Mouse (Mus musculus) ovary, adult 18-20 months (tissue): Measurements from ENCODE around the gene Prim2.

ENCODE experiments used
- DNase-seq: peaks from one replicate; pipeline ENCODE4 v3.0.0; 2022; ENCODE audit warnings: low spot score, mixed read lengths

The Prim2 gene

DNA sequence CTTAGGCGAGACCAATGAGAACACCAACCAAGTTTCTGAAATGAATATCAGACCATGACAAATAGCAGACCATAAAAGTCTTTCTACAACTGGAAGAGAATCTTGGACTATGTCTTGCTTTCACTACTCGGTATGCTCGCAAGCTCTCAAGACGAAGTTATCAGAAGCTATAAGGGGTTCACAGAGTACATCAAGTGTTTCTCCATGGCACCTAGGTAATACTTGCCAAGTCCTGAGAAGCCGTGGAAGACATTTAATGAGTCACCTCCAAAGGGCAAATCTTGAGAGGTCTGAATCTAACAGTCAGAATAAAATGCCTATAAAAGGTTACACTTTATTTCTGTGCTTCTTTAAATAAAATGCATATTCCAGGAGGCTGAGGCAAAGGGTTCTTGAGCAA is 181.2 kb downstream of the Prim2 start:
- DNase-seq: no peak

DNA sequence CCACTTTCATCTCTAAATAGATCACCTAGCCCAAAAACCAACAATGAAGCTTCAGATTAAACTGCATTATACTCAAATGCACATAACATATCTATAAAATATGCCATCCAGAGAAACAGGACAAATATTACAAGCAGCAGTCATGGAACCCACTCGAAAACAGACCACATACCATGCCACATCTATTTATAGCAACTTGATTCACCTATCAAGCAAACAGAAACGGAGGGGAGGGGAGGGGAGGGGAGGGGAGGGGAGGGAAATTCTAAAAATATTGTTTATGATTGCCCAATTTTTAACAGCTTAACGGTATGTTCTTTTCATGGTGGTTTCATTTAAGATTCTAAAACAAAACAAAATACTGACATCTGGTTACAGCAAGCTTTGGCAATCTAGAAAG is 185.8 kb downstream of the Prim2 start:
- no peak for DNase-seq

DNA sequence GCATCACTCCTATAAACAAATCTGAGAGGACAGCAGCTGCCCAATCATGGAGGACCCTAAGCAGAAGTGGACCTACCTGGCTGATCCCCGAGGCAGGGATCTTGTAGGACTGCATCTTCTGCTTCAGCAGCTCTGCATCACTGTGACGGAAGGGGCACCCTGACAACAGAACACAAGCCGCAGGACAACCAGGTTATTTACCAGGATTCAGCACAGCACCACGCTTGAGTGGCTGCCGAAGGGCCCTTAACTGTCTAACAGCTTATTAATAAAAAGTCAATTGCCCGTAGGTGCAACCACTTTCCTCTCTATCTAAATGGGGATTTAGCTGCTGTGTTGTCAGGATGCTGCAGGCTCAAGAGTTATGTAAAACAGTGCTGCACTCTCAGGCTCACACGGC is 189.2 kb downstream of the Prim2 start:
- no peak for DNase-seq

DNA sequence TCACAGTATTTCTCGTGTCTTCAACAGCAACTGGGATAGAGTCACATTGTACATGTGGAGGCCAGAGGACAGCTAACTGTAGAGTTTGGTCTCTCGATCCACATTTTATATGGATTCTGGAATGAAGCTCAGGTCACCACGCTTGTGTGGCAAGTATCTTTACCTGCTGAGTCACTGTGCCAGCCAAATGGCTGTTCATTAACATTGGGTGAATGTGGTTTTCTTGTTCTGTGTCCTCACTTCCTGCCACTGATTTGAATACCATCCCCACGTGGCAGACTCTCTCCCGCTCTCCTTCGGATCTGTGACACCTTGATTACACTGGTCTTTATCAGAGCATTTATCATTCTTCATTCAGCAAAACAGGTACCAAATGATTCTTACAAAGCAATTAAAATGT is 198.5 kb downstream of the Prim2 start:
- no peak for DNase-seq

DNA sequence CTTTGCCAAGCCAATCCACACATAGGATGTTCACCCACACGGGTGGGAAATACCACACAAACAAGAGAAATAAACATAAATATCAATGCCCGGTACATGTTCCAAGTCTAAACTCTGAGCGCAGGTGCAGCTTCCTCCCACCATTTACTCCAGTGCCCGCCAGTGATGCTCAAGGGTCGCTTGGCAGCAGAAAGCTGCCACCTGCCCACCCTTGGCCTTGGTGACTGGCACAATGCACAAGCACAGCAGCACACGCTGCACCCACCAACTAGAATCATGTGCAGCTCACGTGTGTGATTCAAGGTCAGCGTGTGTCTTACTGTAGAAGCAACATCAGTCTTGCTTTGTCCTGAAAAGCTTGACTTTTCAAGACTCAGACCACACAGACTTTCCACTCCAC is 199.4 kb downstream of the Prim2 start:
- no peak for DNase-seq

DNA sequence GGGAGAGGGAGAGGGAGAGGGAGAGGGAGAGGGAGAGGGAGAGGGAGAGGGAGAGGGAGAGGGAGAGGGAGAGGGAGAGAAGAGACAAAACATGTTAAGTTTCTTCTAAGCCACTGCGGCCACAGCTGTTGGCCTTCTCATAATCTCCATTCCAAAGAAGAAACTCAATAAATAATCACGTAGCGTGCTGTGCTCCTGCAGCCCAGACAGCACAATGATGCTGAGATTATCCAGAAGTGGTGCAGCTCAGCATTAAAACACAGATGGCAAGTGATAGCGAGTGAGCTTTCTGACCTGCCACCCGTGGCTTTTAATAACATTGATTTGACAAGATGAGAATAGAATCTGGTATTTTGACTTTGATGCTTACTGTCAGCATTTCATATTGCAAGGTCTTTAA is 205.4 kb downstream of the Prim2 start:
- DNase-seq: no peak

DNA sequence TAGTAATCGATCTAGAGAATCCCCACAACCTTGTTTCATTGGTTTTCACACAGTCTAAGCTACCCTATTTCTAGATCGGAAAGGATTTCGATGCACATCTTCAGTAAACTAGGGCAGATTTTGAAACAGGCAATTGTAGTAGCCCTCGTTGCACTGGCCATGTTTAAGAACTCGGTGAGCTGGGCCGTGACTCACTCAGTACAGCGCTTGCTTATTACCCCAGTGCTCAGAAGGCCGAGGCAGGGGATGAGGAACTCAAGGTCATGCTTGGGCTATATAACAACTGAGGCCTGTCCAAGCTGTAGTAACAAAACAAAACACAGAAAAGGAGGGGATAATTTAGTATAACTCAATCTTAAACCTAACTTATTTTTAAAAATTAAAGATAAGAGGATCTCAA is 208.9 kb downstream of the Prim2 start:
- DNase-seq: no peak

DNA sequence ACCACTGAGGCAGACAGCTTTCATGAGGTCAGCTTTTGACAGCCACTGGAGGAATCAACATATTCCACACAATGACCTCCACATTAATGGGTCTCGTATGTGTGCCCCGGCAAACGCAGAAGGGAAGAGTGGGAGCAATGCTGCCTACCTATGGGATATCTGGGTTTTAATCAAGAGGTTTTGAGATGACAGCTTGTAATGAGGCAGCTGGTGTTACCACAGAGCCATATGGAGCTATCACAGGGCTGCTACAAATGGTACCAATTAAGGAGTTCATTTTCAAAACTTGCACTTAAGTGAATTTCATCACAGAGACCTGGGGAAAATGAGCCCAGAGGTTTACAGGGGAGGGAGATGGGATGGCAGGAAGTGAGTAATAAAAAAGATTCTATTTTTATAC is 209.3 kb downstream of the Prim2 start:
- no peak for DNase-seq

DNA sequence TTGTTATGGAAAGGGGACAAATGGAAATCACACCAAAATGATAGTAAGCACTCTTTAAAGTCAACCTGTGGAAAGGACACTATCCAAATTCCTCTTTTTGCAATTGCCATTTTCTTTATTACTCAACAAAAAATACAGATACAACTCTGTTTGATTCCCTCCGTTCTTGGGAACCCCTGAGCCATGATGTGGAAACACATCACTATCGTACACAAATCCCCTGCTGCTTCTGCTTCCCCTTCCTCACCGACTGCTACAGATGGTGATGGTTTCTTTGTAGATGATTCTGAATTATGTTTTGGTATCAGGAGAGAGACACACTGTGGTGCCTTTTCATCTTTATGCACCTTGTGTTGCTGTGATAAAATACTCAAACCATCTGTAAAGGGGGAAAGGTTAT is 210.6 kb downstream of the Prim2 start:
- no peak for DNase-seq

DNA sequence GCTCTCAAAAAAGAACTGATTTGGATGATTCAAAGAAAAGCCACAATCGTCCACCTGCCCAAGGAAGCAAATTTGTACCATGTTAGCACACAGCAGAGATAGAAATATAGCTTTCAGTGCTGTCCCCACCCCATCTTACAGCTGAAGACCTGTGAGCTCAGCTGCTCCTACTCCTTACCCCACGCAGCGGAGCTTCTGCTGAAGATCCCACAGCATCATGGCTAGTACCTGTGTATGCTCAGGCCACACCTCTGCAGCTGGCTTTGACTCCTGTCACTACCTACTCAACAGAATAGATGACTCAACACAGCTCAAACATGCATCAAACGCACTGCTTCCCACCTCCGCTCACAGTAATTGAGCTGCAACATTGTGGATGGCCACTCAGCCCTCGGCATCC is 215.3 kb downstream of the Prim2 start:
- DNase-seq: no peak

DNA sequence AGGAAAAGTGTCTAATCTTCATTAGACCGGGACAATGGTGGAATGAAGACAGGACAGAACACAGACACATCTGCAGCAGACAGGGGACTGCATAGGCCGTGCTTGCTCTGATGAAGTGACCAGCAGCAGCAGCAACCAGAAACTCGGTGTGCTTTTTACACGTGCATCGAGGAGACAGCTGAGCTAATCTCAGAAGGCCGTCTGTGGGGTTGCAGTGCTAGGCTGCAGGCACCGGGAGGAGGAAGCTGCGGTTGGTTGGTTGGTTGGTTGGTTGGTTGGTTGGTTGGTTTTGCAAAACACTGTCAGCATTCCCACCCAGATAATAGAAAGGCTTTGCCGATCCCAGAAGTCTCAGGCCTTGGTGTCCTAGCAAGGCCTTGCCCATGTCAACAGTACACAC is 216.3 kb downstream of the Prim2 start:
- DNase-seq: no peak

DNA sequence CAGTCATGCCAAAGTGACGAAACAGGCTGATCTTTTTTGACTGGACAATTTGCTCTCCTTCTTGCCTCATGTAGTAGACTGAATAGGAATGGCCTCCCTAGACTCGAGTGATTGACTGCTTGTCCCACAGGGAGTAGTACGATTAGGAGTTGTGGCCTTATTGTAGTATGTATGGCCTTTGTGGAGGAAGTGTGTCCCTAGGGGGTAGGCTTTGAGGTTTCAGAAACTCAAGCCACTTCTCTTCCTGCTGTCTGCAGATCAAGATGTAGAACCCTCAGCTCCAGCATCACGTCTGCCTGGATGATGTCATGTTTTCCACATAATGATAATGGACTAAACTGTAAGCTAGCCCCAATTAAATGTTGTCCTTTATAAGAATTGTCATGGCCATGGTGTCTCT is 222.4 kb downstream of the Prim2 start:
- DNase-seq: no peak

DNA sequence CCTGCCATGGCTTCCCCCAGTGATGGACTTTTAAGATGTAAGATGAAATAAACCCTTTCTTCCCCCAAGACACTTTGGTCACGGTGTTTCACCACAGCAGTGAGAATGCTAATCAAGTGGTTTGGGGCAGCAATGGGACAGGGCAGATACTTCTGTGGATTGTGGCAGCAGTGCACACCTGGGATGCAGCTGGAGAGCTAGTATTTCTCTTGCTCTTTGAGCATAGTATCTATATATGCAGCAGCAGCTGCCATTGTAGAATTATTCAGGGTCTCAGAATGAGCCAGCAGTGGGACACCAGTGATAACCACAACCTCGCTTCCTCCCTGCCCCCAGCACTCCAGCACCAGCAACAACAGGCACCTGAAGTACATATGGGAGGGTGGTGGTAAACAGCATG is 233.4 kb downstream of the Prim2 start:
- no peak for DNase-seq
